Mouse (Mus musculus) hindbrain, embryonic 14.5 days (tissue): ENCODE results near the gene Serpinb9. TPM values are rescaled to one million over a fixed set of nuclear protein-coding genes. Genes with fewer than 3 reads are reported as not detected.

ENCODE experiments used
- ATAC-seq: fragments of 200-750 bp; cut with Nextera tagmentation; 2 replicates; pipeline ENCODE4 v1.8.0; 2017; ENCODE audit warnings: moderate number of reproducible peaks, mild to moderate bottlenecking, moderate TSS enrichment, moderate library complexity; ENCODE audit not compliant: low FRiP score
- DNase-seq: peaks from one replicate; pipeline ENCODE4 v3.0.0-alpha.2; 2015; ENCODE audit warnings: low spot score
- H3K27ac ChIP-seq: fragments of 300-500 bp; sonication (generic); 2 replicates; pipeline ENCODE4 v1.5.1; 2014; ENCODE audit warnings: mild to moderate bottlenecking, moderate library complexity
- H3K27me3 ChIP-seq: fragments of 300-500 bp; sonication (generic); 2 replicates; pipeline ENCODE4 v1.6.1; 2014; ENCODE audit warnings: mild to moderate bottlenecking, low read length, mixed read lengths; ENCODE audit not compliant: control insufficient read depth, insufficient read depth
- H3K36me3 ChIP-seq: fragments of 300-500 bp; sonication (generic); replicated peaks from 2 replicates; pipeline ENCODE4 v1.6.1; 2014; ENCODE audit not compliant: control insufficient read depth, insufficient read depth
- H3K4me1 ChIP-seq: fragments of 300-500 bp; sonication (generic); replicated peaks from 2 replicates; pipeline ENCODE4 v1.6.1; 2014; ENCODE audit warnings: antibody characterized with exemption, low read length, mixed read lengths; ENCODE audit not compliant: control insufficient read depth, insufficient read depth
- H3K4me2 ChIP-seq: fragments of 300-500 bp; sonication (generic); replicated peaks from 2 replicates; pipeline ENCODE4 v1.6.1; 2014; ENCODE audit warnings: mild to moderate bottlenecking, moderate library complexity
- H3K4me3 ChIP-seq: fragments of 300-500 bp; sonication (generic); replicated peaks from 2 replicates; pipeline ENCODE4 v1.5.1; 2014; ENCODE audit warnings: mild to moderate bottlenecking, low read length
- H3K9ac ChIP-seq: fragments of 300-500 bp; sonication (generic); 2 replicates; pipeline ENCODE4 v1.6.1; 2014
- H3K9me3 ChIP-seq: fragments of 300-500 bp; sonication (generic); 2 replicates; pipeline ENCODE4 v1.6.1; 2016; ENCODE audit warnings: low read length; ENCODE audit not compliant: control insufficient read depth
- WGBS: fragments of 180-500 bp; shearing (Covaris S2); extraction: QIAGEN DNeasy Blood & Tissue Kit; methylation state at CpG from one replicate; pipeline ENCODE4 v1.1.7; 2014; 5-methylcytosine and 5-hydroxymethylcytosine counted together
- polyA plus RNA-seq: library from polyadenylated mRNA; unstranded; fragments of >200 nt; fragmentation: Nextera tagmentation; extraction: Ambion mirVana; gene quantifications from 2 replicates; pipeline ENCODE4 v1.2.1, GENCODE M21; 2014

Serpinb9 gene
- polyA plus RNA-seq, 1 experiment from 2014 or later, result 2.7 TPM

- no peak for ATAC-seq
- no peaks in the 10 kb centered on the region for H3K27me3 ChIP-seq
- no peak overlapping the region for H3K4me3 ChIP-seq
Observed at GRCm38 (mm10) chr13:32993894-32994242, 9.2 kb upstream of the Serpinb9 start.

GRCm38 (mm10) chr13:32995051-32995450 is 8.0 kb upstream of the Serpinb9 start:
- no peaks in the 10 kb centered on the region for H3K4me1 ChIP-seq
- DNase-seq (no peak), ATAC-seq (no peak)
- no peak overlapping the region for H3K4me3 ChIP-seq
- no peak overlapping the region for H3K9ac ChIP-seq
- no peaks in the 10 kb centered on the region for H3K27me3 ChIP-seq
- H3K27ac ChIP-seq, result no peak overlapping the region
- 79% methylated on average over 4 of the region's 4 CpGs for WGBS
- H3K4me2 ChIP-seq, result no peak overlapping the region
- no peaks in the 10 kb centered on the region for H3K9me3 ChIP-seq
- no peaks in the 10 kb centered on the region for H3K36me3 ChIP-seq

More at GRCm38 (mm10) chr13:32993894-32994242, 9.2 kb upstream of the Serpinb9 start:
- no peak overlapping the region for H3K4me2 ChIP-seq
- no peaks in the 10 kb centered on the region for H3K9me3 ChIP-seq
- no peaks in the 10 kb centered on the region for H3K4me1 ChIP-seq
- H3K9ac ChIP-seq, result no peak overlapping the region
- H3K27ac ChIP-seq, result no peak overlapping the region
- WGBS, result 70% methylated on average over 2 of the region's 2 CpGs
- H3K36me3 ChIP-seq, result no peaks in the 10 kb centered on the region
- no peak for DNase-seq

GRCm38 (mm10) chr13:33001341-33001740 is 1.7 kb upstream of the Serpinb9 start:
- H3K27ac ChIP-seq, result no peak overlapping the region
- no peaks in the 10 kb centered on the region for H3K9me3 ChIP-seq
- no peaks in the 10 kb centered on the region; the same call in 1 of the 2 replicates for H3K4me1 ChIP-seq
- no peak overlapping the region for H3K9ac ChIP-seq
- no peaks in the 10 kb centered on the region for H3K27me3 ChIP-seq
- H3K4me2 ChIP-seq, result no peak overlapping the region
- WGBS, result 90% methylated on average over 5 of the region's 5 CpGs
- H3K36me3 ChIP-seq, result no peaks in the 10 kb centered on the region
- no peak for DNase-seq
- no peak for ATAC-seq
- no peak overlapping the region for H3K4me3 ChIP-seq

- Histone ChIP-seq H3K9me3 (no peaks in the 10 kb centered on the region), H3K36me3 (no peaks in the 10 kb centered on the region), H3K27me3 (no peaks in the 10 kb centered on the region), H3K9ac (no peak overlapping the region), H3K4me1 (no peaks in the 10 kb centered on the region; the same call in 1 of the 2 replicates), H3K4me3 (no peak overlapping the region), H3K27ac (no peak overlapping the region), H3K4me2 (peak overlapping the region; percentile 47)
- DNase-seq (no peak), ATAC-seq (0 out of 2 replicates have a peak, but pooled peaks have one; percentile 31)
- 72% methylated on average over 9 of the region's 9 CpGs for WGBS
Observed at GRCm38 (mm10) chr13:33003523-33004413, 718 bp downstream of the Serpinb9 start.

- DNase-seq (peak; percentile 50), ATAC-seq (peak; percentile 77; the same call in 1 of the 2 replicates)
- Histone ChIP-seq H3K27ac (0 out of 2 replicates have a peak overlapping the region, but pooled peaks have one; percentile 14), H3K9ac (peak overlapping the region; percentile 44), H3K9me3 (no peaks in the 10 kb centered on the region), H3K4me1 (no peaks in the 10 kb centered on the region; the same call in 1 of the 2 replicates), H3K4me3 (peak overlapping the region; percentile 19), H3K36me3 (no peaks in the 10 kb centered on the region), H3K27me3 (no peaks in the 10 kb centered on the region), H3K4me2 (peak overlapping the region; percentile 47)
- WGBS, result 20% methylated on average over 12 of the region's 12 CpGs
Observed at GRCm38 (mm10) chr13:33004414-33005105, 1.5 kb downstream of the Serpinb9 start.

- Histone ChIP-seq H3K27ac (no peak overlapping the region), H3K4me2 (no peak overlapping the region), H3K4me3 (no peak overlapping the region), H3K4me1 (no peaks in the 10 kb centered on the region; the same call in 1 of the 2 replicates), H3K9me3 (no peaks in the 10 kb centered on the region), H3K9ac (no peak overlapping the region), H3K27me3 (no peaks in the 10 kb centered on the region), H3K36me3 (no peaks in the 10 kb centered on the region)
- WGBS, result 58% methylated on average over 2 of the region's 2 CpGs
- ATAC-seq (no peak), DNase-seq (no peak)
Observed at GRCm38 (mm10) chr13:33005501-33006075, 2.5 kb downstream of the Serpinb9 start.

- 87% methylated on average over 3 of the region's 3 CpGs for WGBS
- Histone ChIP-seq H3K9ac (no peak overlapping the region), H3K27ac (no peak overlapping the region), H3K4me3 (no peak overlapping the region), H3K4me1 (no peaks in the 10 kb centered on the region; the same call in 1 of the 2 replicates), H3K4me2 (no peak overlapping the region), H3K27me3 (no peaks in the 10 kb centered on the region), H3K9me3 (no peaks in the 10 kb centered on the region), H3K36me3 (no peaks in the 10 kb centered on the region)
- ATAC-seq, result no peak
- no peak for DNase-seq
Observed at GRCm38 (mm10) chr13:33006555-33006954, 3.5 kb downstream of the Serpinb9 start.

- no peaks in the 10 kb centered on the region for H3K36me3 ChIP-seq
- no peak overlapping the region for H3K4me3 ChIP-seq
- no peaks in the 10 kb centered on the region for H3K27me3 ChIP-seq
- H3K4me1 ChIP-seq, result no peaks in the 10 kb centered on the region
- WGBS, result 79% methylated on average over 1 of the region's 1 CpGs
- no peak overlapping the region for H3K4me2 ChIP-seq
- ATAC-seq, result no peak
- DNase-seq, result no peak
- H3K9ac ChIP-seq, result no peak overlapping the region
- H3K9me3 ChIP-seq, result no peaks in the 10 kb centered on the region
- no peak overlapping the region for H3K27ac ChIP-seq
Observed at GRCm38 (mm10) chr13:33012395-33012794, 9.3 kb downstream of the Serpinb9 start.

GRCm38 (mm10) chr13:33013271-33013670 is 10.2 kb downstream of the Serpinb9 start:
- no peaks in the 10 kb centered on the region for H3K9me3 ChIP-seq
- H3K27me3 ChIP-seq, result no peaks in the 10 kb centered on the region
- no peaks in the 10 kb centered on the region for H3K36me3 ChIP-seq
- 77% methylated on average over 2 of the region's 2 CpGs for WGBS
- no peak overlapping the region for H3K9ac ChIP-seq
- no peaks in the 10 kb centered on the region for H3K4me1 ChIP-seq
- no peak overlapping the region for H3K4me3 ChIP-seq
- ATAC-seq (no peak), DNase-seq (no peak)
- no peak overlapping the region for H3K4me2 ChIP-seq
- no peak overlapping the region for H3K27ac ChIP-seq
